In genomic region chr12:100109986-100110696, GRCm38 (mm10) we compare ENCODE assay signal across 8 mouse cellular contexts. TPM values are rescaled to one million over a fixed set of nuclear protein-coding genes. Genes with fewer than 3 reads are reported as not detected.
DNase-seq lines count a peak whose midpoint lies in the region; ATAC-seq and TF ChIP-seq lines count a peak whose summit lies in the region.

Gene Psmc1 (plus strand): TSS chr12:100110154.

- H3K9me3 ChIP-seq in ES-Bruce4 (replicated peaks; ENCODE audit: control insufficient read depth, insufficient read depth, low read length, poor library complexity, severe bottlenecking), result no peaks in the 10 kb centered on the region
- no peaks in the 10 kb centered on the region for H3K9me3 ChIP-seq in forebrain, embryonic 12.5 days
- no peaks in the 10 kb centered on the region for H3K9me3 ChIP-seq in heart, postnatal 0 days (replicated peaks; ENCODE audit: control insufficient read depth, low read length)
- H3K9me3 ChIP-seq in liver, postnatal 0 days (ENCODE audit: low read length), result no peaks in the 10 kb centered on the region
- H3K9me3 ChIP-seq in neural tube, embryonic 14.5 days (ENCODE audit: control insufficient read depth, low read length), result no peaks in the 10 kb centered on the region

- peaks cover 8% of the 10 kb centered on the region for H3K4me1 ChIP-seq in ES-Bruce4 (ENCODE audit: control insufficient read depth, insufficient read depth, low read length)
- peaks cover 17% of the 10 kb centered on the region for H3K4me1 ChIP-seq in forebrain, embryonic 12.5 days
- peaks cover 11% of the 10 kb centered on the region for H3K4me1 ChIP-seq in heart, postnatal 0 days (ENCODE audit: control insufficient read depth, insufficient read depth)
- peaks cover 7% of the 10 kb centered on the region for H3K4me1 ChIP-seq in liver, postnatal 0 days (ENCODE audit: insufficient read depth)
- H3K4me1 ChIP-seq in neural tube, embryonic 14.5 days (ENCODE audit: control insufficient read depth, insufficient read depth, low read length), result peaks cover 7% of the 10 kb centered on the region; the same call in 1 of the 2 replicates

- TF ChIP-seq CTCF in ES-Bruce4 (IDR thresholded peaks at IDR 0.05; ENCODE audit: low read depth, low read length), result no peak
- TF ChIP-seq CTCF in heart, postnatal 0 days (IDR thresholded peaks at IDR 0.05; ENCODE audit: low read depth), result no peak
- TF ChIP-seq CTCF in liver, postnatal 0 days (IDR thresholded peaks at IDR 0.05; ENCODE audit: low read depth), result no peak

- H3K27ac ChIP-seq in ES-Bruce4 (ENCODE audit: insufficient read depth, low read length), result peak within 1 kb of the TSS; percentile 31
- H3K27ac ChIP-seq in forebrain, embryonic 12.5 days, result peak within 1 kb of the TSS; percentile 91
- peak within 1 kb of the TSS; percentile 96 for H3K27ac ChIP-seq in heart, postnatal 0 days (ENCODE audit: low read depth)
- H3K27ac ChIP-seq in liver, postnatal 0 days (ENCODE audit: low read depth), result peak within 1 kb of the TSS; percentile 99
- peak within 1 kb of the TSS; percentile 81 for H3K27ac ChIP-seq in neural tube, embryonic 14.5 days (ENCODE audit: low read depth, low read length)

- H3K4me3 ChIP-seq in ES-Bruce4 (ENCODE audit: low read depth, low read length), result peak within 1 kb of the TSS; percentile 95
- H3K4me3 ChIP-seq in forebrain, embryonic 12.5 days (replicated peaks), result peak within 1 kb of the TSS; percentile 97
- peak within 1 kb of the TSS; percentile 99 for H3K4me3 ChIP-seq in heart, postnatal 0 days (ENCODE audit: low read depth, low read length)
- H3K4me3 ChIP-seq in liver, postnatal 0 days (ENCODE audit: low read depth, low read length), result peak within 1 kb of the TSS; percentile 100
- peak within 1 kb of the TSS; percentile 99 for H3K4me3 ChIP-seq in neural tube, embryonic 14.5 days (ENCODE audit: low read depth, low read length)

- DNase-seq in c-Kit-positive CD71-positive TER-119-positive erythroid progenitor cells, embryonic 14.5 days (ENCODE audit: low spot score), result peak; percentile 90
- peak; percentile 87 for DNase-seq in heart, postnatal 0 days (ENCODE audit: low spot score)
- DNase-seq in kidney, postnatal 4 days, result peak; percentile 86 to 92
- DNase-seq in liver, postnatal 0 days, result peak; percentile 88
- DNase-seq in testis, postnatal 10 days (ENCODE audit: low spot score), result peak; percentile 80

- peak; percentile 54 for TF ChIP-seq POLR2A in ES-Bruce4 (IDR thresholded peaks at IDR 0.05; ENCODE audit: insufficient read depth, low read length)

- H3K4me2 ChIP-seq in forebrain, embryonic 12.5 days, result peak within 1 kb of the TSS; percentile 89
- peak within 1 kb of the TSS; percentile 69 for H3K4me2 ChIP-seq in heart, postnatal 0 days (ENCODE audit: low read depth, low read length)
- peak within 1 kb of the TSS; percentile 87 for H3K4me2 ChIP-seq in liver, postnatal 0 days (ENCODE audit: low read depth, low read length)
- H3K4me2 ChIP-seq in neural tube, embryonic 14.5 days (ENCODE audit: low read depth, low read length), result peak within 1 kb of the TSS; percentile 89

- TF ChIP-seq EP300 in ES-Bruce4 (IDR thresholded peaks at IDR 0.05; ENCODE audit: insufficient read depth, low read depth, low read length), result no peak
- TF ChIP-seq EP300 in heart, postnatal 0 days (IDR thresholded peaks at IDR 0.05; ENCODE audit: low read depth), result peak; percentile 82
- peak; percentile 83 for TF ChIP-seq EP300 in liver, postnatal 0 days (IDR thresholded peaks at IDR 0.05; ENCODE audit: low read depth)

- peaks cover 27% of the 10 kb centered on the region for H3K36me3 ChIP-seq in ES-Bruce4 (ENCODE audit: control insufficient read depth, insufficient read depth, low read length, poor library complexity, severe bottlenecking)
- peaks cover 31% of the 10 kb centered on the region for H3K36me3 ChIP-seq in forebrain, embryonic 12.5 days (replicated peaks)
- H3K36me3 ChIP-seq in heart, postnatal 0 days (replicated peaks; ENCODE audit: control insufficient read depth, insufficient read depth, low read length), result peaks cover 28% of the 10 kb centered on the region
- H3K36me3 ChIP-seq in liver, postnatal 0 days (replicated peaks; ENCODE audit: insufficient read depth, low read length), result peaks cover 21% of the 10 kb centered on the region
- H3K36me3 ChIP-seq in neural tube, embryonic 14.5 days (ENCODE audit: control insufficient read depth, insufficient read depth, low read length), result peaks cover 16% of the 10 kb centered on the region

- H3K27me3 ChIP-seq in ES-Bruce4 (ENCODE audit: control insufficient read depth, insufficient read depth, low read length, poor library complexity, severe bottlenecking), result no peaks in the 10 kb centered on the region
- H3K27me3 ChIP-seq in forebrain, embryonic 12.5 days, result no peaks in the 10 kb centered on the region
- 0 out of 2 replicates have a peak, but pooled peaks cover 2% of the 10 kb centered on the region for H3K27me3 ChIP-seq in heart, postnatal 0 days (ENCODE audit: control insufficient read depth, insufficient read depth, low read length)
- H3K27me3 ChIP-seq in liver, postnatal 0 days (ENCODE audit: insufficient read depth, low read length), result no peaks in the 10 kb centered on the region
- no peaks in the 10 kb centered on the region for H3K27me3 ChIP-seq in neural tube, embryonic 14.5 days (ENCODE audit: control insufficient read depth, insufficient read depth, low read length)

- peak; percentile 78 for ATAC-seq in forebrain, embryonic 12.5 days (ENCODE audit: low FRiP score)
- ATAC-seq in heart, postnatal 0 days (ENCODE audit: insufficient read depth, low read depth), result peak; percentile 80
- peak; percentile 91 for ATAC-seq in liver, postnatal 0 days
- peak; percentile 83 for ATAC-seq in neural tube, embryonic 14.5 days (ENCODE audit: low read depth)

- H3K9ac ChIP-seq in ES-Bruce4 (ENCODE audit: low read depth, poor library complexity, severe bottlenecking), result peak within 1 kb of the TSS; percentile 85
- H3K9ac ChIP-seq in forebrain, embryonic 12.5 days, result peak within 1 kb of the TSS; percentile 94
- H3K9ac ChIP-seq in heart, postnatal 0 days (replicated peaks; ENCODE audit: low read depth, low read length), result peak within 1 kb of the TSS; percentile 97
- H3K9ac ChIP-seq in liver, postnatal 0 days (replicated peaks), result peak within 1 kb of the TSS; percentile 95
- H3K9ac ChIP-seq in neural tube, embryonic 14.5 days (replicated peaks; ENCODE audit: low read depth, low read length), result peak within 1 kb of the TSS; percentile 91

- under 1% methylated on average over 58 of the region's 58 CpGs for WGBS in forebrain, embryonic 12.5 days
- under 1% methylated on average over 58 of the region's 58 CpGs for WGBS in heart, postnatal 0 days
- under 1% methylated on average over 57 of the region's 58 CpGs for WGBS in liver, postnatal 0 days (ENCODE audit: insufficient replicate concordance)
- WGBS in neural tube, embryonic 14.5 days, result under 1% methylated on average over 58 of the region's 58 CpGs

RNA-seq across cellular contexts. Expression of gene Psmc1, which starts in this region (rescaled TPM):
- polyA plus RNA-seq in ES-Bruce4 (2011; ENCODE audit: insufficient read depth, insufficient read length, low read depth, missing spikeins), result 532 and 545 TPM in 2 replicates
- polyA plus RNA-seq in forebrain, embryonic 12.5 days (2016; fragmentation: Nextera tagmentation; extraction: Ambion mirVana), result 335 and 353 TPM in 2 replicates
- 52.4 and 163 TPM in 2 replicates for total RNA-seq in heart, postnatal 0 days (2014; rRNA removed; ENCODE audit: low replicate concordance)
- 192 and 202 TPM in 2 replicates for polyA plus RNA-seq in heart, postnatal 0 days (2015; fragmentation: Nextera tagmentation; extraction: Ambion mirVana)
- polyA plus RNA-seq in liver, postnatal 0 days (2015; fragmentation: Nextera tagmentation; extraction: Ambion mirVana), result 117 and 118 TPM in 2 replicates
- 281 and 306 TPM in 2 replicates for polyA plus RNA-seq in neural tube, embryonic 14.5 days (2014; fragmentation: Nextera tagmentation; extraction: Ambion mirVana)

Comparison
In these comparisons a context has a peak if more than half of its experiments do, and no peak if none do; other contexts are left out.
1. Peak in every context shown above with its lines: DNase-seq, ATAC-seq, H3K4me3 ChIP-seq and H3K27ac ChIP-seq.
2. H3K27ac ChIP-seq: peak in every context shown above with its lines; median percentile 99 in liver, postnatal 0 days; 96 in heart, postnatal 0 days; 91 in forebrain, embryonic 12.5 days; 81 in neural tube, embryonic 14.5 days; 31 in ES-Bruce4.